Mouse (Mus musculus) intestine, postnatal 0 days (tissue): ENCODE results near the gene Anln. TPM values are rescaled to one million over a fixed set of nuclear protein-coding genes. Genes with fewer than 3 reads are reported as not detected.

Experiments used
- ATAC-seq: fragments of 200-750 bp; cut with Nextera tagmentation; 2 replicates; pipeline ENCODE4 v1.8.0; 2017; ENCODE audit warnings: mild to moderate bottlenecking, moderate TSS enrichment, moderate library complexity
- H3K27ac ChIP-seq: fragments of 300-500 bp; sonication (generic); 2 replicates; pipeline ENCODE4 v1.5.1; 2014; ENCODE audit warnings: mild to moderate bottlenecking, low read depth, low read length, moderate library complexity
- H3K27me3 ChIP-seq: fragments of 300-500 bp; sonication (generic); replicated peaks from 2 replicates; pipeline ENCODE4 v1.6.1; 2014; ENCODE audit warnings: low read length, mixed read lengths; ENCODE audit not compliant: control insufficient read depth, insufficient read depth
- H3K36me3 ChIP-seq: fragments of 300-500 bp; sonication (generic); 2 replicates; pipeline ENCODE4 v1.6.1; 2014; ENCODE audit warnings: mild to moderate bottlenecking, moderate library complexity; ENCODE audit not compliant: control insufficient read depth, insufficient read depth
- H3K4me1 ChIP-seq: fragments of 300-500 bp; sonication (generic); replicated peaks from 2 replicates; pipeline ENCODE4 v1.6.1; 2014; ENCODE audit warnings: antibody characterized with exemption, low read length, mixed read lengths; ENCODE audit not compliant: control insufficient read depth, insufficient read depth
- H3K4me2 ChIP-seq: fragments of 300-500 bp; sonication (generic); replicated peaks from 2 replicates; pipeline ENCODE4 v1.6.1; 2014; ENCODE audit warnings: low read depth, mild to moderate bottlenecking, moderate library complexity
- H3K4me3 ChIP-seq: fragments of 300-500 bp; sonication (generic); 2 replicates; pipeline ENCODE4 v1.5.1; 2014; ENCODE audit warnings: low read depth, low read length
- H3K9ac ChIP-seq: fragments of 300-500 bp; sonication (generic); 2 replicates; pipeline ENCODE4 v1.6.1; 2014; ENCODE audit warnings: mild to moderate bottlenecking, low read depth, low read length
- H3K9me3 ChIP-seq: fragments of 300-500 bp; sonication (generic); 2 replicates; pipeline ENCODE4 v1.6.1; 2016; ENCODE audit warnings: mixed run types; ENCODE audit not compliant: control insufficient read depth
- CTCF ChIP-seq: sonication (generic); IDR thresholded peaks from 2 replicates; pipeline ENCODE4 v1.5.1; 2016; ENCODE audit warnings: low read depth, mild to moderate bottlenecking, control low read depth, antibody characterized with exemption, moderate library complexity
- WGBS: fragments of 180-500 bp; shearing (Covaris S2); extraction: QIAGEN DNeasy Blood & Tissue Kit; methylation state at CpG from one replicate; pipeline ENCODE4 v1.1.7; 2014; 5-methylcytosine and 5-hydroxymethylcytosine counted together
- polyA plus RNA-seq: library from polyadenylated mRNA; unstranded; fragments of >200 nt; fragmentation: Nextera tagmentation; extraction: Ambion mirVana; gene quantifications from 2 replicates; pipeline ENCODE4 v1.2.1, GENCODE M21; 2015

The Anln gene
- 9.9 and 10.9 TPM in 2 replicates for polyA plus RNA-seq

DNA sequence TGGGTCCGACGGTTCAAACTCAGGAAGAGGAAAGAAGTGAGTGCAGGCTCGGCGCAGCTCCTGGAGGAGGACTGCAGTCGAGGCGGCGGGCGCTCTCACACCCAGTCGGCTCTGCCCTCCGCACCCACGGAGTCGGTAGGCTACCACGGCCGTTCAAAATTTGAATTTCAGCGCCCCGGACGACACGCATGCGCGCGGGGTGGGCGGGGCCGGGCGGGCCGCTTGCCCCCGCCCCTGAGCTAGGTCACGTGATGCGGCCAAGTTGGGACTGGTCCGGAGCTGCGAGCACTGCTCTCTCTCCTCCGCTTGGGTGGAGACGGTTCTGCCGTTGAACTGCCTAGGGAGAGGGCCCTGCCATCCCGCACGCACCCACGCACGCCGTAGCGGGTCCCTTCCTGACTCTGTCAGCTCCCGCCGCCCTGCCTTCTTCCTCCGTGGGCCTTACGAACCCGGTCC is at the start of gene Anln:
Gene Anln (minus strand): TSS at position 168 of the 456 bp plus-strand sequence.
- under 1% methylated on average over 44 of the region's 44 CpGs for WGBS

DNA sequence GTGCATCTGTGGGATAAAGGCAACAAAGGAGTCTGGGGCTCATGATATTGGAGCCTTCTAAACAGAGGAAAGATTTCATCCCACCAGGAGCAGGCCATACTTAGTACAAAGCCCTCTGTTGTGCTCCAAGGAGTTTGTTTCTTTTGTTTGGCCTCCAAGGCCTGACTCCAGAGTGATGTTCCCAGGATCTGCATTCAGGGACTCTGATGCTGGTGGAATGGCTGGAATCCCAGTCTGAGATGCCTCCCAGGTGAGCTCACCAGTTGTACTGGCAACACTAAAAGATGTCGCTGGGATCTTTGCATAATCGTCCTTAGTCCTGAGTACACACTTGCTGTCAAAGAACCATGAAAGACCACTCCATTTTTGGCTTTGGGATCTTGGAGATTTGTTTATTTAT is 45.1 kb upstream of the Anln start:
- Histone ChIP-seq H3K9ac (no peak overlapping the region), H3K36me3 (no peaks in the 10 kb centered on the region), H3K4me2 (no peak overlapping the region), H3K27ac (no peak overlapping the region), H3K4me3 (no peak overlapping the region), H3K9me3 (no peaks in the 10 kb centered on the region), H3K27me3 (no peaks in the 10 kb centered on the region), H3K4me1 (no peaks in the 10 kb centered on the region)
- WGBS, result 93% methylated on average over 2 of the region's 2 CpGs
- ATAC-seq, result no peak
- TF ChIP-seq CTCF, result no peak

More for the DNA sequence above, at the start of gene Anln:
- Histone ChIP-seq H3K4me3 (peak within 1 kb of the TSS; percentile 79), H3K27me3 (no peaks in the 10 kb centered on the region), H3K9ac (peak within 1 kb of the TSS; percentile 76), H3K9me3 (no peaks in the 10 kb centered on the region), H3K36me3 (no peaks in the 10 kb centered on the region), H3K4me1 (peaks cover 4% of the 10 kb centered on the region; the same call in 1 of the 2 replicates), H3K4me2 (peak within 1 kb of the TSS; percentile 95), H3K27ac (peak within 1 kb of the TSS; percentile 86)
- peak; percentile 91 for ATAC-seq
- TF ChIP-seq CTCF, result peak; percentile 15; the same call in 1 of the 2 replicates

DNA sequence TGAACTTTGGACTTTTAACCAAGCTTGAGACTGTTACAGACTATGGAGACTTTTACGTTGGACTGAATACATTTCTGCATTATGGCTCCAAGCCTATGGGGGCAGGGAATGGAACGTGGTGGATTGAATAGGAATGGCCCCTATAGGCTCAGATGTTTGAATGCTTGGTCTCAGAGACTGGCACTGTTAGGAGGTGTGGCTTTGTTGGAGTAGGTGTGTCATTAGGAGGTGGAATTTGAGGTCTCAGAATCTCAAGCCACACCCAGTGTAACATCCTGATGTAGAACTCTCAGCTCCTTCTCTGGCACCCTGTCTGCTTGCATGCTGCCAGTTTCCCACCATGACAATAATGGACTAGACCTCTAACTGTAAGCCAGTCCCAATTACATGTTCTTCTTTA is 44.2 kb upstream of the Anln start:
- Histone ChIP-seq H3K9ac (no peak overlapping the region), H3K9me3 (no peaks in the 10 kb centered on the region), H3K4me1 (no peaks in the 10 kb centered on the region), H3K4me2 (no peak overlapping the region), H3K36me3 (no peaks in the 10 kb centered on the region), H3K4me3 (no peak overlapping the region), H3K27ac (no peak overlapping the region), H3K27me3 (no peaks in the 10 kb centered on the region)
- WGBS, result 56% methylated on average over 2 of the region's 2 CpGs
- no peak for TF ChIP-seq CTCF
- ATAC-seq, result 0 out of 2 replicates have a peak, but pooled peaks have one; percentile 33

DNA sequence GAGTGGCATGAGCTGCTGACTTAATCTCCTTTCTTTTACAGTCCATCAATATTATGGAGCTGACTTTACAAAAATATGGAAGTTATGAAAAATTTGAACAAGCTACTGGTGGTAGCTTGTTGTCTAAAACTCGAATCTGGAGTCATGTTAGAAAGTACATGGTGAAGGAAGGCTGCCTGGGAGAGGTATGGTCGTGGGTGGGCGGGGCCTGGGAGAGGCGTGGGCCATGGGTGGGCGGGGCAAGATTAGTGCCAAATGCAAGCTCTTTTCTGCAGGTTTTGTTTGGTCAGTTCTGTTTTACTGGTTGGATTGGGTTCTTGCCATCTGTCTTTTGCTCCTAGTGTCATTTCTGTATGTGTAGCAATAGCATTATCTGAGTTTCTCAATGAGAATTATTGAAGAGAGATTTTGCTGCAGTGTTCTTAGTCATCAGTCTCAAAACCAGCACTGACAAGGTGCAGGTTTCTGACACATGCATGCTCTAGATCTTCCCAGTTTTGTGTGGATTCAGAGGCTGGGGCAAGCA is 41.4 kb upstream of the Anln start:
- Histone ChIP-seq H3K9me3 (no peaks in the 10 kb centered on the region), H3K4me2 (no peak overlapping the region; the same call in 1 of the 2 replicates), H3K4me3 (no peak overlapping the region), H3K27ac (no peak overlapping the region), H3K36me3 (no peaks in the 10 kb centered on the region), H3K9ac (no peak overlapping the region), H3K27me3 (no peaks in the 10 kb centered on the region), H3K4me1 (no peaks in the 10 kb centered on the region)
- no peak for ATAC-seq
- TF ChIP-seq CTCF, result no peak
- WGBS, result 39% methylated on average over 5 of the region's 5 CpGs

DNA sequence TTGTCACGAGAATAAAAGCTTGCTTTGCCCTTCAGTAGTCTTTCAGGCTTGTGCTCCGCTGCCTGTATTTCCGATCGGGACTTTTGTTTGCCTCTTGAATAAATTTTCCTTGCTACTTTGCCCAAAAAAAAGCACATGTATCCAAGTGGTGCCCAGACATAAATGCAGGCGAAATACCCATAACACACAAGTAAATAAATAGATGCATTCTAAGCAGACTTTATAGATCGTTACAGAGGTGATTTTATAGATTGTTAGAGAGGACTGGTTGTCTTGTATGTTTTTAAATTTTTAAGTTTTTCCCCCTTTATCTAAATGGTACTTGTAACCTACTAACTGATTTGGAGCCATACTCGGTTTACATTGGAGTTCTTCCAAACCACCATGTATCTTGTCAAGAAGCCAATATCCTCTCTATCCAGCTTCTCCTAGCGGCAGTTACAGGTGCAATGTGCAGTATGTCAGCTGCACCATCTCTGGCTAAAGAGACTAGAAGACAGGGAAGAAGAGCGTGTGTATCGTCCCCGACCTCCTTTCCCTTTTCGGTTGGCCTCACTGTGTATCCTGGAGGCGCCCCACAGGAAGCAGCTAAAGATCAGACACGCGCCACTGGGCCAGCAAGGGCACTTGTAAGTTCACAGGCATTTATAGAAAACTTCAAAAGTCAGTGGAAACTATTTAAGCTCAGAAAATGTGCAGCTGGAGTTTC is 40.7 kb upstream of the Anln start:
- H3K4me3 ChIP-seq, result no peak overlapping the region
- H3K9ac ChIP-seq, result no peak overlapping the region
- TF ChIP-seq CTCF, result peak; percentile 25; the same call in 1 of the 2 replicates
- no peak overlapping the region; the same call in 1 of the 2 replicates for H3K4me2 ChIP-seq
- ATAC-seq, result no peak
- H3K4me1 ChIP-seq, result no peaks in the 10 kb centered on the region
- 63% methylated on average over 15 of the region's 15 CpGs for WGBS
- H3K27ac ChIP-seq, result no peak overlapping the region
- no peaks in the 10 kb centered on the region for H3K27me3 ChIP-seq
- H3K9me3 ChIP-seq, result no peaks in the 10 kb centered on the region
- no peaks in the 10 kb centered on the region for H3K36me3 ChIP-seq

DNA sequence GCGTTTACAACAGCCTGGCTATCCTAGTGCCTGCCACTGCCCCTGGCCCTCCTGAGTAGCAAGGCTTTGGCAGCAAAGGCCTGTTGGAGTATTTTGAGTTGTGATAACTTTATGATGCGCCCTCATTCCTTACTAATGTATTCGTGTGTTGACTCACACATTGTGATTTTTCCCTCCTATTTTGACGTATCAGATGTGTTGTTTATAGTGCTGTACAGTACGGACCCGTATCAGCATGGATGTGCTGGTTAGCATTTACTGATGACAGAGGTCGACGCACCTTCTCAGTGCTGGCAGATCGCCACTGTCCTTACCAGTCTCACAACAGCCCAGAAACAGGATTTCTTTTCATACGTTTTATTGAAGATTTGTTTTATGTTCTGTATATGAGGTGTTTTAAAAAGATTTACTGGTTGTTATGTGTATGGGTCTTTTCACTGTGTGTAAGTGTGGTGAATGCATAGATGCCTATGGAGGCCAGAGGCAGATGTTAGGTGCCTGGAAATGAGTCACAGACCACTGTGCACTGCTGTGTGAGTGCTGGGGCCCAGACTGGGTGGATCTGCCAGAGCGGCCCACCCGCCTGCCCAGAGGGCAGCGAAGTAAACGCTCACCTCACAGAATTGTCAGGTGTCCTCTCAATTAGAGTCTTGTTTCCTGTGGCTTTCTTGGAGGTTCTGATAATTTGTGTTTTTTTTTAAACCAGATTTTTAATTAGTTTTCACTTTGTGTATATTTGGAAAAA is 39.9 kb upstream of the Anln start:
- Histone ChIP-seq H3K4me3 (no peak overlapping the region), H3K36me3 (no peaks in the 10 kb centered on the region), H3K27me3 (no peaks in the 10 kb centered on the region), H3K9ac (no peak overlapping the region), H3K4me1 (no peaks in the 10 kb centered on the region), H3K27ac (no peak overlapping the region), H3K4me2 (no peak overlapping the region), H3K9me3 (no peaks in the 10 kb centered on the region)
- no peak for ATAC-seq
- no peak for TF ChIP-seq CTCF
- WGBS, result 77% methylated on average over 14 of the region's 14 CpGs
